Mouse (Mus musculus) embryonic fibroblast, embryonic 13.5 days (primary cell): ENCODE results near the gene Rimklb.

Source experiments
- CTCF ChIP-seq: IDR thresholded peaks from 2 replicates; pipeline ENCODE4 v1.5.1; 2011; ENCODE audit warnings: mild to moderate bottlenecking, control low read depth, low read length, moderate library complexity, borderline replicate concordance; ENCODE audit not compliant: insufficient read depth
- POLR2A ChIP-seq: IDR thresholded peaks from 2 replicates; pipeline ENCODE4 v1.6.1; 2011; ENCODE audit warnings: low read depth, mild to moderate bottlenecking, control low read depth, low read length, moderate library complexity

- TF ChIP-seq CTCF (no peak), POLR2A (no peak)
These were observed 15.8 kb upstream of the Rimklb start for GRCm38 (mm10) chr6:122514312-122514711.
